Mouse (Mus musculus) stomach, embryonic 16.5 days (tissue): ENCODE measurements around the gene Gm2174. TPM values are rescaled to one million over a fixed set of nuclear protein-coding genes. Genes with fewer than 3 reads are reported as not detected.

Source experiments
- ATAC-seq: fragments of 200-750 bp; cut with Nextera tagmentation; 2 replicates; pipeline ENCODE4 v1.8.0; 2017; ENCODE audit warnings: moderate number of reproducible peaks, moderate TSS enrichment; ENCODE audit not compliant: insufficient read depth, low FRiP score
- H3K27ac ChIP-seq: fragments of 300-500 bp; sonication (generic); 2 replicates; pipeline ENCODE4 v1.5.1; 2014; ENCODE audit warnings: low read length
- H3K27me3 ChIP-seq: fragments of 300-500 bp; sonication (generic); 2 replicates; pipeline ENCODE4 v1.6.1; 2014; ENCODE audit warnings: low read length, control low read depth, mixed read lengths; ENCODE audit not compliant: control insufficient read depth, insufficient read depth
- H3K36me3 ChIP-seq: fragments of 300-500 bp; sonication (generic); 2 replicates; pipeline ENCODE4 v1.6.1; 2014; ENCODE audit warnings: low read length; ENCODE audit not compliant: control insufficient read depth, insufficient read depth
- H3K4me1 ChIP-seq: fragments of 300-500 bp; sonication (generic); 2 replicates; pipeline ENCODE4 v1.6.1; 2014; ENCODE audit warnings: low read length, control low read depth, mixed read lengths; ENCODE audit not compliant: control insufficient read depth, insufficient read depth
- H3K4me2 ChIP-seq: fragments of 300-500 bp; sonication (generic); 2 replicates; pipeline ENCODE4 v1.6.1; 2014; ENCODE audit warnings: low read depth, low read length, mixed read lengths
- H3K4me3 ChIP-seq: fragments of 300-500 bp; sonication (generic); replicated peaks from 2 replicates; pipeline ENCODE4 v1.5.1; 2014; ENCODE audit warnings: mild to moderate bottlenecking, low read length
- H3K9ac ChIP-seq: fragments of 300-500 bp; sonication (generic); 2 replicates; pipeline ENCODE4 v1.6.1; 2014; ENCODE audit warnings: low read length
- H3K9me3 ChIP-seq: fragments of 300-500 bp; sonication (generic); replicated peaks from 2 replicates; pipeline ENCODE4 v1.6.1; 2016; ENCODE audit warnings: low read length, control low read depth; ENCODE audit not compliant: control insufficient read depth
- WGBS: fragments of 180-500 bp; shearing (Covaris S2); extraction: QIAGEN DNeasy Blood & Tissue Kit; methylation state at CpG from one replicate; pipeline ENCODE4 v1.1.7; 2014; 5-methylcytosine and 5-hydroxymethylcytosine counted together
- polyA plus RNA-seq: library from polyadenylated mRNA; unstranded; fragments of >200 nt; fragmentation: Nextera tagmentation; extraction: Ambion mirVana; gene quantifications from 2 replicates; pipeline ENCODE4 v1.2.1, GENCODE M21; 2015

Gm2174 gene
- polyA plus RNA-seq: 2.4 TPM in 2 replicates

- H3K36me3 ChIP-seq: no peaks in the 10 kb centered on the region
- H3K4me1 ChIP-seq: no peaks in the 10 kb centered on the region
- no peak within 1 kb of the TSS for H3K4me3 ChIP-seq
- no peaks in the 10 kb centered on the region for H3K27me3 ChIP-seq
- no peaks in the 10 kb centered on the region for H3K9me3 ChIP-seq
- H3K4me2 ChIP-seq: no peak within 1 kb of the TSS
- ATAC-seq: no peak
- H3K9ac ChIP-seq: no peak within 1 kb of the TSS
- no peak within 1 kb of the TSS for H3K27ac ChIP-seq
- WGBS: 67% methylated on average over 4 of the region's 4 CpGs
Measured at GRCm38 (mm10) chrX:56447524-56448015, at the start of gene Gm2174. TSS of gene Gm2174 (plus strand) at chrX:56447965.

GRCm38 (mm10) chrX:56404646-56405045 lies 43.1 kb upstream of the Gm2174 start:
- 14% methylated on average over 2 of the region's 2 CpGs for WGBS
- H3K4me1 ChIP-seq: no peaks in the 10 kb centered on the region
- no peak overlapping the region for H3K9ac ChIP-seq
- no peak overlapping the region for H3K4me2 ChIP-seq
- H3K36me3 ChIP-seq: no peaks in the 10 kb centered on the region
- no peaks in the 10 kb centered on the region for H3K9me3 ChIP-seq
- ATAC-seq: no peak
- H3K4me3 ChIP-seq: no peak overlapping the region
- no peak overlapping the region for H3K27ac ChIP-seq
- no peaks in the 10 kb centered on the region for H3K27me3 ChIP-seq

GRCm38 (mm10) chrX:56405482-56405881 lies 42.3 kb upstream of the Gm2174 start:
- Histone ChIP-seq H3K4me1 (no peaks in the 10 kb centered on the region), H3K27me3 (no peaks in the 10 kb centered on the region), H3K27ac (no peak overlapping the region), H3K36me3 (no peaks in the 10 kb centered on the region), H3K9me3 (no peaks in the 10 kb centered on the region), H3K4me3 (no peak overlapping the region), H3K4me2 (no peak overlapping the region), H3K9ac (no peak overlapping the region)
- no peak for ATAC-seq
- WGBS: 62% methylated on average over 1 of the region's 1 CpGs

- Histone ChIP-seq H3K36me3 (no peaks in the 10 kb centered on the region), H3K9ac (no peak overlapping the region), H3K9me3 (no peaks in the 10 kb centered on the region), H3K27me3 (no peaks in the 10 kb centered on the region), H3K27ac (no peak overlapping the region), H3K4me1 (no peaks in the 10 kb centered on the region), H3K4me2 (no peak overlapping the region), H3K4me3 (no peak overlapping the region)
- ATAC-seq: no peak
- 68% methylated on average over 5 of the region's 5 CpGs for WGBS
Measured at GRCm38 (mm10) chrX:56406128-56406527, 41.6 kb upstream of the Gm2174 start.

- WGBS: 53% methylated on average over 3 of the region's 3 CpGs
- Histone ChIP-seq H3K4me2 (no peak overlapping the region), H3K9ac (no peak overlapping the region), H3K4me3 (no peak overlapping the region), H3K4me1 (no peaks in the 10 kb centered on the region), H3K27ac (no peak overlapping the region), H3K9me3 (no peaks in the 10 kb centered on the region), H3K36me3 (no peaks in the 10 kb centered on the region), H3K27me3 (no peaks in the 10 kb centered on the region)
- no peak for ATAC-seq
Measured at GRCm38 (mm10) chrX:56416277-56416676, 31.5 kb upstream of the Gm2174 start.

- Histone ChIP-seq H3K9me3 (no peaks in the 10 kb centered on the region), H3K27me3 (no peaks in the 10 kb centered on the region), H3K27ac (no peak overlapping the region), H3K9ac (no peak overlapping the region), H3K4me2 (no peak overlapping the region), H3K4me1 (no peaks in the 10 kb centered on the region), H3K36me3 (no peaks in the 10 kb centered on the region), H3K4me3 (no peak overlapping the region)
- 70% methylated on average over 4 of the region's 4 CpGs for WGBS
- ATAC-seq: no peak
Measured at GRCm38 (mm10) chrX:56417541-56417940, 30.2 kb upstream of the Gm2174 start.

GRCm38 (mm10) chrX:56430601-56431000 lies 17.2 kb upstream of the Gm2174 start:
- Histone ChIP-seq H3K27ac (no peak overlapping the region), H3K27me3 (no peaks in the 10 kb centered on the region), H3K4me1 (no peaks in the 10 kb centered on the region), H3K36me3 (no peaks in the 10 kb centered on the region), H3K9ac (no peak overlapping the region), H3K4me2 (no peak overlapping the region), H3K4me3 (no peak overlapping the region), H3K9me3 (no peaks in the 10 kb centered on the region)
- WGBS: 50% methylated on average over 2 of the region's 2 CpGs
- no peak for ATAC-seq

GRCm38 (mm10) chrX:56435758-56436283 lies 11.9 kb upstream of the Gm2174 start:
- Histone ChIP-seq H3K27ac (no peak overlapping the region), H3K9ac (no peak overlapping the region), H3K36me3 (no peaks in the 10 kb centered on the region), H3K27me3 (no peaks in the 10 kb centered on the region), H3K4me3 (no peak overlapping the region), H3K9me3 (no peaks in the 10 kb centered on the region), H3K4me2 (no peak overlapping the region), H3K4me1 (no peaks in the 10 kb centered on the region)
- ATAC-seq: no peak
- 74% methylated on average over 7 of the region's 7 CpGs for WGBS

GRCm38 (mm10) chrX:56446487-56447428 lies 1.0 kb upstream of the Gm2174 start:
- 65% methylated on average over 11 of the region's 11 CpGs for WGBS
- Histone ChIP-seq H3K4me3 (no peak overlapping the region), H3K9me3 (no peaks in the 10 kb centered on the region), H3K9ac (no peak overlapping the region), H3K27ac (no peak overlapping the region), H3K4me2 (no peak overlapping the region), H3K27me3 (no peaks in the 10 kb centered on the region), H3K4me1 (no peaks in the 10 kb centered on the region), H3K36me3 (no peaks in the 10 kb centered on the region)
- ATAC-seq: no peak
